Mouse (Mus musculus): Measurements from ENCODE around the gene Il2ra. TPM values are rescaled to one million over a fixed set of nuclear protein-coding genes. Genes with fewer than 3 reads are reported as not detected.
"Not testable (repeated sequence)": the region's sequence is repeated elsewhere in the genome, so short reads cannot be mapped to it uniquely, and the experiment has no call there.

The Il2ra gene
- polyA plus RNA-seq, 1 experiment from 2014 or later = not detected

- 91% methylated on average over 6 of the region's 6 CpGs for WGBS
- not testable (repeated sequence) for H3K27me3 ChIP-seq (ENCODE audit: control insufficient read depth, insufficient read depth, low read length); ATAC-seq (replicated peaks; ENCODE audit: low FRiP score); H3K4me3 ChIP-seq (ENCODE audit: low read depth, low read length); H3K9ac ChIP-seq (ENCODE audit: low read length); H3K27ac ChIP-seq (ENCODE audit: low read depth, low read length); DNase-seq (ENCODE audit: low spot score); H3K36me3 ChIP-seq (ENCODE audit: control insufficient read depth, insufficient read depth, low read length); H3K4me1 ChIP-seq (replicated peaks; ENCODE audit: control insufficient read depth, insufficient read depth, low read length); H3K4me2 ChIP-seq (ENCODE audit: low read depth, low read length, severe bottlenecking); H3K9me3 ChIP-seq (ENCODE audit: control insufficient read depth, low read length)
These were observed 29.7 kb upstream of the Il2ra start for GRCm38 (mm10) chr2:11612939-11613338.

- Histone ChIP-seq H3K27me3 (ENCODE audit: control insufficient read depth, insufficient read depth, low read length) (no peaks in the 10 kb centered on the region), H3K9ac (ENCODE audit: low read length) (no peak overlapping the region), H3K4me3 (ENCODE audit: low read depth, low read length) (no peak overlapping the region), H3K36me3 (ENCODE audit: control insufficient read depth, insufficient read depth, low read length) (no peaks in the 10 kb centered on the region), H3K4me2 (ENCODE audit: low read depth, low read length, severe bottlenecking) (no peak overlapping the region), H3K27ac (ENCODE audit: low read depth, low read length) (no peak overlapping the region), H3K4me1 (replicated peaks; ENCODE audit: control insufficient read depth, insufficient read depth, low read length) (no peaks in the 10 kb centered on the region), H3K9me3 (ENCODE audit: control insufficient read depth, low read length) (no peaks in the 10 kb centered on the region)
- ATAC-seq (replicated peaks; ENCODE audit: low FRiP score) (no peak), DNase-seq (ENCODE audit: low spot score) (no peak)
- 91% methylated on average over 9 of the region's 9 CpGs for WGBS
These were observed 25.8 kb upstream of the Il2ra start for GRCm38 (mm10) chr2:11616846-11617245.

- DNase-seq (ENCODE audit: low spot score) (no peak), ATAC-seq (replicated peaks; ENCODE audit: low FRiP score) (no peak)
- 82% methylated on average over 2 of the region's 2 CpGs for WGBS
- Histone ChIP-seq H3K4me3 (ENCODE audit: low read depth, low read length) (no peak overlapping the region), H3K9me3 (ENCODE audit: control insufficient read depth, low read length) (no peaks in the 10 kb centered on the region), H3K27me3 (ENCODE audit: control insufficient read depth, insufficient read depth, low read length) (no peaks in the 10 kb centered on the region), H3K4me2 (ENCODE audit: low read depth, low read length, severe bottlenecking) (no peak overlapping the region), H3K4me1 (replicated peaks; ENCODE audit: control insufficient read depth, insufficient read depth, low read length) (no peaks in the 10 kb centered on the region), H3K27ac (ENCODE audit: low read depth, low read length) (no peak overlapping the region), H3K9ac (ENCODE audit: low read length) (no peak overlapping the region), H3K36me3 (ENCODE audit: control insufficient read depth, insufficient read depth, low read length) (no peaks in the 10 kb centered on the region)
These were observed 23.0 kb upstream of the Il2ra start for GRCm38 (mm10) chr2:11619598-11619997.

- no peak overlapping the region for H3K9ac ChIP-seq (ENCODE audit: low read length)
- H3K4me1 ChIP-seq (replicated peaks; ENCODE audit: control insufficient read depth, insufficient read depth, low read length) = no peaks in the 10 kb centered on the region
- no peak for ATAC-seq (replicated peaks; ENCODE audit: low FRiP score)
- H3K4me2 ChIP-seq (ENCODE audit: low read depth, low read length, severe bottlenecking) = no peak overlapping the region
- DNase-seq (ENCODE audit: low spot score) = no peak
- 94% methylated on average over 7 of the region's 8 CpGs for WGBS
- no peak overlapping the region for H3K27ac ChIP-seq (ENCODE audit: low read depth, low read length)
- H3K36me3 ChIP-seq (ENCODE audit: control insufficient read depth, insufficient read depth, low read length) = no peaks in the 10 kb centered on the region
- no peaks in the 10 kb centered on the region for H3K27me3 ChIP-seq (ENCODE audit: control insufficient read depth, insufficient read depth, low read length)
- H3K4me3 ChIP-seq (ENCODE audit: low read depth, low read length) = no peak overlapping the region
- no peaks in the 10 kb centered on the region for H3K9me3 ChIP-seq (ENCODE audit: control insufficient read depth, low read length)
These were observed 19.4 kb upstream of the Il2ra start for GRCm38 (mm10) chr2:11623173-11623572.

GRCm38 (mm10) chr2:11623726-11624125 lies 18.9 kb upstream of the Il2ra start:
- no peak overlapping the region for H3K4me2 ChIP-seq (ENCODE audit: low read depth, low read length, severe bottlenecking)
- DNase-seq (ENCODE audit: low spot score) = no peak

GRCm38 (mm10) chr2:11625890-11626289 lies 16.7 kb upstream of the Il2ra start, which contains the start of gene Gm17490:
Gm17490 (minus strand) TSS chr2:11626264.
- H3K27ac ChIP-seq (ENCODE audit: low read depth, low read length) = no peak within 1 kb of the TSS
- 92% methylated on average over 5 of the region's 5 CpGs for WGBS
- H3K4me3 ChIP-seq (ENCODE audit: low read depth, low read length) = no peak within 1 kb of the TSS
- ATAC-seq (replicated peaks; ENCODE audit: low FRiP score) (no peak), DNase-seq (ENCODE audit: low spot score) (no peak)
- no peaks in the 10 kb centered on the region for H3K4me1 ChIP-seq (replicated peaks; ENCODE audit: control insufficient read depth, insufficient read depth, low read length)
- H3K9ac ChIP-seq (ENCODE audit: low read length) = no peak within 1 kb of the TSS
- H3K9me3 ChIP-seq (ENCODE audit: control insufficient read depth, low read length) = no peaks in the 10 kb centered on the region
- H3K27me3 ChIP-seq (ENCODE audit: control insufficient read depth, insufficient read depth, low read length) = no peaks in the 10 kb centered on the region
- no peak within 1 kb of the TSS for H3K4me2 ChIP-seq (ENCODE audit: low read depth, low read length, severe bottlenecking)
- no peaks in the 10 kb centered on the region for H3K36me3 ChIP-seq (ENCODE audit: control insufficient read depth, insufficient read depth, low read length)

More at GRCm38 (mm10) chr2:11623726-11624125, 18.9 kb upstream of the Il2ra start:
- H3K9me3 ChIP-seq (ENCODE audit: control insufficient read depth, low read length) = no peaks in the 10 kb centered on the region
- H3K27ac ChIP-seq (ENCODE audit: low read depth, low read length) = no peak overlapping the region
- 77% methylated on average over 2 of the region's 2 CpGs for WGBS
- no peak for ATAC-seq (replicated peaks; ENCODE audit: low FRiP score)
- no peak overlapping the region for H3K4me3 ChIP-seq (ENCODE audit: low read depth, low read length)
- H3K4me1 ChIP-seq (replicated peaks; ENCODE audit: control insufficient read depth, insufficient read depth, low read length) = no peaks in the 10 kb centered on the region
- no peaks in the 10 kb centered on the region for H3K27me3 ChIP-seq (ENCODE audit: control insufficient read depth, insufficient read depth, low read length)
- no peaks in the 10 kb centered on the region for H3K36me3 ChIP-seq (ENCODE audit: control insufficient read depth, insufficient read depth, low read length)
- no peak overlapping the region for H3K9ac ChIP-seq (ENCODE audit: low read length)

- H3K36me3 ChIP-seq (ENCODE audit: control insufficient read depth, insufficient read depth, low read length) = no peaks in the 10 kb centered on the region
- no peaks in the 10 kb centered on the region for H3K4me1 ChIP-seq (replicated peaks; ENCODE audit: control insufficient read depth, insufficient read depth, low read length)
- no peaks in the 10 kb centered on the region for H3K9me3 ChIP-seq (ENCODE audit: control insufficient read depth, low read length)
- DNase-seq (ENCODE audit: low spot score) (no peak), ATAC-seq (replicated peaks; ENCODE audit: low FRiP score) (no peak)
- H3K4me3 ChIP-seq (ENCODE audit: low read depth, low read length) = no peak overlapping the region
- H3K4me2 ChIP-seq (ENCODE audit: low read depth, low read length, severe bottlenecking) = no peak overlapping the region
- no peak overlapping the region for H3K27ac ChIP-seq (ENCODE audit: low read depth, low read length)
- 84% methylated on average over 6 of the region's 6 CpGs for WGBS
- no peaks in the 10 kb centered on the region for H3K27me3 ChIP-seq (ENCODE audit: control insufficient read depth, insufficient read depth, low read length)
- no peak overlapping the region for H3K9ac ChIP-seq (ENCODE audit: low read length)
These were observed 7.6 kb upstream of the Il2ra start for GRCm38 (mm10) chr2:11635035-11635434.

- Histone ChIP-seq H3K27me3 (ENCODE audit: control insufficient read depth, insufficient read depth, low read length) (no peaks in the 10 kb centered on the region), H3K4me1 (replicated peaks; ENCODE audit: control insufficient read depth, insufficient read depth, low read length) (no peaks in the 10 kb centered on the region), H3K4me3 (ENCODE audit: low read depth, low read length) (no peak overlapping the region), H3K4me2 (ENCODE audit: low read depth, low read length, severe bottlenecking) (no peak overlapping the region), H3K9me3 (ENCODE audit: control insufficient read depth, low read length) (no peaks in the 10 kb centered on the region), H3K27ac (ENCODE audit: low read depth, low read length) (no peak overlapping the region), H3K9ac (ENCODE audit: low read length) (no peak overlapping the region), H3K36me3 (ENCODE audit: control insufficient read depth, insufficient read depth, low read length) (no peaks in the 10 kb centered on the region)
- no peak for DNase-seq (ENCODE audit: low spot score)
- ATAC-seq (replicated peaks; ENCODE audit: low FRiP score) = no peak
- WGBS = 95% methylated on average over 5 of the region's 5 CpGs
These were observed 7.0 kb upstream of the Il2ra start for GRCm38 (mm10) chr2:11635471-11636137.

GRCm38 (mm10) chr2:11636138-11636480 lies 6.5 kb upstream of the Il2ra start:
- Histone ChIP-seq H3K4me1 (replicated peaks; ENCODE audit: control insufficient read depth, insufficient read depth, low read length) (no peaks in the 10 kb centered on the region), H3K4me3 (ENCODE audit: low read depth, low read length) (no peak overlapping the region), H3K36me3 (ENCODE audit: control insufficient read depth, insufficient read depth, low read length) (no peaks in the 10 kb centered on the region), H3K9me3 (ENCODE audit: control insufficient read depth, low read length) (no peaks in the 10 kb centered on the region), H3K4me2 (ENCODE audit: low read depth, low read length, severe bottlenecking) (no peak overlapping the region), H3K9ac (ENCODE audit: low read length) (no peak overlapping the region), H3K27me3 (ENCODE audit: control insufficient read depth, insufficient read depth, low read length) (no peaks in the 10 kb centered on the region), H3K27ac (ENCODE audit: low read depth, low read length) (no peak overlapping the region)
- ATAC-seq (replicated peaks; ENCODE audit: low FRiP score) (no peak), DNase-seq (ENCODE audit: low spot score) (no peak)
- WGBS = 83% methylated on average over 3 of the region's 3 CpGs

Data from forebrain, embryonic 11.5 days (tissue).